Mouse (Mus musculus): ENCODE measurements at regions not wholly inside any gene's neighbourhood (a gene's known extent, or its start where the extent isn't known, plus 50 kb on each side); places are given as distances from the start of the nearest gene placed in this dataset.

- DNase-seq, result no peak
Measured at GRCm38 (mm10) chr19:55011341-55011740, 115.7 kb downstream of the Gpam start.

DNA sequence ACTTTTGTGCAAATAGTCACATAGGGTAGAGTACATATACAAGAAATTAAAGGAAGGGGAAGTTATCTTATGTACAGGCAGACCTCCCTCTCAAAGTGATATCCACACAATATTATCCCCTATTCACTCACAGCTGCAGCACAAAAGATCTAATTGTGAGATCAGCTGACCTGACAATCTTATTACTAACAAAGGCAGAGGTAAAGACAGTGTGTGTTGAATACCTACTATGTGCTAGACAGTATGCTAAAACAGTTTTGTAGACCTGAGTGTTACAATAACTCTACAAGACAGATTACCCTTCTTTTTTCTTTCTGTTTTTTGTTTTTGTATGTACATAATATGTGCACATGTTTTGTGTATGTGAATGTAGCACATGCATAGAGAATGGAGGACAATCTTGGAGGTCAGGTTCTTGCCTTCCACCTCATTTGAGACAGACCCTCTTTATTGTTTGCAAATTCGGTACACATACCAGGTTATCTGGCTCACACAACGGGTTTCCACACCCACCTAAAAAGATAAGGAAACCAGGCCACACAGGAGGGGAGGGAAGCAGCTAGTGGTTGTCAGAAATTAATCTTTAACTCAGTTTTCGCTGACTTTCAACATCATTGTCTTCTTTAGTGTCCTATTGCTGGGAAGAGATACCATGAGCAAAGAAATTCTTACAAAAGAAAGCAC lies 118.4 kb downstream of the Gpam start:
- no peak for DNase-seq

GRCm38 (mm10) chr19:54989982-54990381 lies 137.1 kb downstream of the Gpam start:
- DNase-seq, result no peak

GRCm38 (mm10) chr19:54984541-54984940 lies 142.5 kb downstream of the Gpam start:
- no peak for DNase-seq

GRCm38 (mm10) chr19:54982801-54983200 lies 144.2 kb downstream of the Gpam start:
- no peak for DNase-seq

DNA sequence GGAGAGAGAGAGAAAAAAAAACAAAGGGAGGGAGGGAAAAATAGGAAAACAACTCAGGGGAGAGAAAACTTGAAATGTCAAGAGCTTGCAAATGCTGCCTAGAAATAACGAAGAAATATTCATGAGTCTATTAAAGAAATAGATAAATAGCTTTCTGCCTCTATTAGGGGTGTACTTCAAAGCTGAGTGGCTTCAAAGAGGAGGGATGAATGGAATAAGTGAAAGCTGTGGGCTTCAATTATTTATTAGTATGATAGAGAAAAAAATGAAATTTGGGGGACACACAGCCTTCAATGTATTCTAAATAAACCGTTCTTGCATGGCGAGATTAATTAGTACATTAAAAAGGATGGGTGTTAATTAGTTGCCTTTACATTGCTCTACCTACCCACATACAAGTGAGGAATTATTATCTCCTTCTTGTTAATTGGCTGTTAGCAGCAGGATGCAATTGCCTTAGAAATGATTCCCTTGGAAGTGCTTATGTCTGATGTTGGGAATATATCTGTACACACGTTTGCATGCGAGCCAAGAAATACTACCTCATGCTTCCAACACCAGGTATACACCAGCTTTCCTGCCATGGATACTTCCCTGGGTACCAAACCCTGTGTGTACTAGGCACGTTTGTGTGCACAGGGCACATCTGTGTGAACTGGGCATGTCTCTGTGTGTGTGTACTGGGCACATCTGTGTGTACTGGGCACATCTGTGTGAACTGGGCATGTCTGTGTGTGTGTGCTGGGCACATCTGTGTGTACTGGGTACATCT lies 155.4 kb downstream of the Gpam start:
- no peak for DNase-seq

DNA sequence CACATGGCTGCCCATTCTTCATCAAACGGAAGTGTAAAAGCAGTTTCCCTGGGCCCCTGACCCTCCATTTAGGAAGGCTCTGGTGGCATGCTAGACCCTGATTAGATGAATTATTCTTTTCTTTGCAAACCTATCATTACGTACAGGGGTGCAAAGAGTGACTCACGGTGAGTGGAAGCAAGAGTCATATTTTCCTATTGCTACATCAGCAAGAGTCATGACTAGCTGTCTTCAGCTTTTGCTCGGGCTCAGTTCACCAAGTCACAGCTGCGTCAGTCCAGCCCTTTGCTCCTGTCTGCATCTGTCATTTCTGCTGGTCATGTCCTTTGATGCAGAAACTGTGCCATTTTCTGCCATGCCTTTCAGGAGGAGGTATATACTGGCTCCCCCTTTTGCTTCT lies 168.7 kb downstream of the Gpam start:
- DNase-seq, result no peak

- DNase-seq, result no peak
Measured at GRCm38 (mm10) chr19:54955096-54955495, 171.9 kb downstream of the Gpam start.

GRCm38 (mm10) chr19:54952546-54952945 lies 174.5 kb downstream of the Gpam start:
- DNase-seq, result no peak

DNA sequence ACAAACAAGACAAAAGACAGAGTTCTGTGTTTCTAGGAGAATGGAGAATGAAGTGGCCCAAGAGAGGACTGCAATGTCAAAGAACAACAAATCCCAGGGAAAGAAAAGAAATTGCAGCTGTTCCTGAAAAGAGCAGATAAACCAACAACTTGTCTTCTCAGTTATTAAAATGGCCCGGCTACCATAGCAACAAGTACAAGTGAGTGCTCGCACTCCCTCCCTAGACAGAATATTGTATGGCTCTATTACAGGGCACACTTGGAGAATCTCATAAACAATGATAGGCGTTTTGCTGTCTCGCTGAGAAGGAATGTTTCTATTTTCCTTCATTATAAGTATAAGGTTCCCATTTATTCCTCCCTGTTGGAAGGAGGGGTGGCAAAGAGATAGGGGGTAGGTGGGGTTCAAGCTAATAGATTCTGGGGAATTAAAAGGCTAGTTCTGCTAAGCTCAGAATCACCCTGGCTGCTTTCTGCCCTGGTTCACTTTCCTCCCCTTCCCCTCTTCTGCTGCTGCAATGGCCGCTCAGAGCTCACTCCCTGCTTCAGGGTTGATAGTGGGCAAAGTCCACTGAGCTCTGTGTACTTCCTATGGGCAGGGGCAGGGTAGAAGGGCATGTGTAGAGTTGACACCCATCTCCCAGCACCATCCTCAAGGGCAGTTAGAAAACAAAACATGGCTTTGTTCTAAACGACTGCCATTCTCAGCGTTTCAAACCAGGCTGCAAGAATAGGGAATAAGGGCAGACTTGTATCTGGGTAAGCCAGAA lies 178.5 kb downstream of the Gpam start:
- DNase-seq, result no peak

- DNase-seq, result no peak
Measured at GRCm38 (mm10) chr19:54947583-54947982, 179.5 kb downstream of the Gpam start.

DNA sequence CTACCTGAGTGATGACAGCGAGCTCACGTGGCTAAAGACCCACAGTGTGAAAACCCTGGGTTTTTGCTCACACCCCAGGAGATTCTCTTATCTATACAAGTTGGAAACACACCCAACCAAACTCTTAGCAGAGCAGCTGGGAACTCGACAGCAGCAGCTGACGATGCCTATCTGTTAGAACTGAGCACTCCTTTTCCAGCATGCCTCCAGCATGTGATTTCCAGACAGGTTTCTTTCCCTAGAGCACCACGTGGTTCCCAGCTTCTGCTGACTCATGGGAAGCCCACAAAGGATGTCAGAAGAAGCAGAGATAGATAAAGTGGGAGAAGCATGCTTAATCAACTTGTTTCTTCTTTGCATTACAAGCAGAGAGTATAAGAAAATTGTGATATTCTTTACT lies 194.5 kb downstream of the Gpam start:
- no peak for DNase-seq

- DNase-seq, result no peak
Measured at GRCm38 (mm10) chr19:54925888-54926287, 201.2 kb downstream of the Gpam start.

DNA sequence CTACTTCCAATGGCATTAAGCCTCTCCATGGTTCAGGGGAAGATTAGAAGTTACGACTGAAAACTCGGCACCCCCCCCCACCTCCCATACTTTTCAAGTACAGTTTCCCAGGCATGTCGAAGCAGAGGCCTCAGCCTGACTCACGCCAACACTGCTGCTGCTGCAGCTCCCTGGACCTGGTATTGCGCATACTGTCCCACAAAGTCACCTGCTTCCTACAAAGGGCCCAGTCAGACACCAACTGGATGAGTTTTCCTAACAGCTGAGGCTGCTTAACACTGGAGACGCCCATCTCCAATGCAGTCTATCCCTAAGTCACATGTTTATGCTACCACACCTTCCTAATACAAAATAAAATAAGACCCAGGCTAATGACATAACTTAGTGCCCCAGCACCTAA lies 207.4 kb downstream of the Gpam start:
- no peak for DNase-seq

GRCm38 (mm10) chr19:54893622-54894021 lies 233.4 kb downstream of the Gpam start:
- DNase-seq, result no peak

- DNase-seq, result no peak
Measured at GRCm38 (mm10) chr19:54867078-54867477, 260.0 kb downstream of the Gpam start.

- DNase-seq, result no peak
Measured at GRCm38 (mm10) chr19:54855190-54855589, 271.8 kb downstream of the Gpam start.

DNA sequence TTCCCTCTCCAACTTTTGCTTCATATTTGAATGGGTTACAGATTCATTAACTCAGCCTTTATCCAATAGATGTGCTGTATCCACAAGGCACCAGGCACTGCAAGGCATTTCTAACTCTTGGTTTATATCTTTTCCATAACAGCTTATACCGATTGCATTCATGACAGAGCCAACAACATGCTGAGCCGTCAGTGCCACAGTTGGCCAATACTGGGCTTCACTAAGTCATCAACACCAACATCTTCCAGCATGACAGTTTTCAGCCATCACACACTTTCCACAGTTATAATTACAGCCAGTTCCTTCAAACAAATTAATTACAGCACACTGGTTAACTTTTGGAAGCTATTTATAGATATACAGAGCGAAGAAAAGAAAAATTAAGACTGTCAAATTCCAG lies 288.8 kb downstream of the Gpam start:
- DNase-seq, result no peak

DNA sequence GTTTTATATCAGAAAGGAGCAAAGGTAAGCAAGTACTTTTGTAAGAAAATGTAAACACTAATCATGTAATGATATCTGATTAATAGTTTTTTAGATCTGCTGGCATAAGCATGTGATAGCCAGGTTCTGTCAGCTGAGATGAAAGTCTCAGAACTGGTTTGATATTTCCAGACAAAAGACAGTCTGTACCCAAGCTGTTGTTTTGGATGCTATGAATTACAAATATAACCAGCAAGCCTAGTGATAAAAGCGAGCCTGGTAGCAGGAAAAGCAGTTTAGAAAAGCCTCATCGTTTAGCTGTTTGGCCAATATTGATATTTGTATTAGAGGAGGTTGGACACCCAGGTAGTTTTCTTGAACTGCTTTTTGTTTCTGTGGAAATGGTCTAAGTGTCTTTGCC lies 290.6 kb downstream of the Gpam start:
- DNase-seq, result no peak

- no peak for DNase-seq
Measured at GRCm38 (mm10) chr19:54822161-54822560, 304.9 kb downstream of the Gpam start.

GRCm38 (mm10) chr19:54820587-54820986 lies 306.5 kb downstream of the Gpam start:
- no peak for DNase-seq

DNA sequence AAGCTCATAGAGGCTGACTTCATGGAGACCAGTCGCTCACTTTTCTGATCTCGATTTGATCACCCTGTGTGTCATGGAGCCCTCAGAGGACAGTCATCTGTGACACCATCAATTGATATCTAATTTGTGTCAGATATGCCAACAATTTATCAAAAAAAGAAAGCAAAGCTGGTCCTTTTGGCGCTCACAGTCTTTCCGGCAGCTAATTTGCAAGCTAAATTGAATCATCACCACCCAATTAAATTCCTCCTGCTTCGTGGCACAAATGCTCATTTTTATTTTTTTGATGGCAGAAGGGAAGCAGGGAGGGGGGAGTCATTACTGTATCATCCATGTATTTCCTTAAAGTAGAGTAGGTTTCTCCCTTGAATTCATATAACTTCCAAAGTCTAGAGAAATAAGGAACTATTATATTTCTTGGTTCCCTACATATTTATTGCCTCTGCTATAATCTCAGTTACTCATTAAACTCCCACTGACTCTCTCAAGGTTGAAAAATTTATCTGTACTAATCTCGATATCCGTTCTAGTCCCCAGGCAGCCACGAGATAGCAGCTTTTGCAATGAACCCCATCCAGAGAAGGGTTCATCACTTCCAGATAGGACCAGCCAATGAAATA lies 325.8 kb downstream of the Gpam start:
- no peak for DNase-seq

DNA sequence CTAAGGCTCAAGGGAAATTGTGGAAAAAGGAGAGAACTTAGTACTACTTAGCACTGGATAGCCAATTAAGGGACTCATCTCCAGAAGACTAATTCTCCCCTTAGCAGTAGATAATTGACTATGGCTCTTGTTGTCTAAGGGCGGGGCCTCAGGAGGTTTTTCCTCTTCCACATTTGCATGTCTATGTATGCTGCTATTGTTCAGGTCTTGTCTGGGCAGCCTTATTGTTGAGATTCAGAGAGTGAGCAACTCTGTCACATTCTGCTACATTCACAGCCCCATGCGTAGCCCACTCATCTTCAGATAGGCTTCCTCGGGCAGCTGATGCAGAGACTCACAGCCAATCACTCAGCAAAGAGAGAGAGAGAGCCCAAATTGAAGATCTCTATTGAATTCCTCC lies 339.9 kb downstream of the Gpam start:
- no peak for DNase-seq
